Mouse (Mus musculus) gastrocnemius, postnatal 4 days (tissue): Measurements from ENCODE around the gene Etnk1. TPM values are rescaled to one million over a fixed set of nuclear protein-coding genes. Genes with fewer than 3 reads are reported as not detected.
"Not testable (repeated sequence)": the region's sequence is repeated elsewhere in the genome, so short reads cannot be mapped to it uniquely, and the experiment has no call there.

Experiments
- DNase-seq, 2 experiments: peaks; one replicate each; pipeline ENCODE4 v3.0.0; 2021 to 2022; ENCODE audit warnings: low spot score in 2 of 2, mixed read lengths in 2 of 2
- total RNA-seq, 2 experiments: library from RNA; stranded (reverse); gene quantifications; 2 replicates each; pipeline ENCODE4 v1.2.3; 2021

Etnk1 gene
- total RNA-seq, 2 experiments from 2014 or later = 21.3 to 23.1 TPM

DNA sequence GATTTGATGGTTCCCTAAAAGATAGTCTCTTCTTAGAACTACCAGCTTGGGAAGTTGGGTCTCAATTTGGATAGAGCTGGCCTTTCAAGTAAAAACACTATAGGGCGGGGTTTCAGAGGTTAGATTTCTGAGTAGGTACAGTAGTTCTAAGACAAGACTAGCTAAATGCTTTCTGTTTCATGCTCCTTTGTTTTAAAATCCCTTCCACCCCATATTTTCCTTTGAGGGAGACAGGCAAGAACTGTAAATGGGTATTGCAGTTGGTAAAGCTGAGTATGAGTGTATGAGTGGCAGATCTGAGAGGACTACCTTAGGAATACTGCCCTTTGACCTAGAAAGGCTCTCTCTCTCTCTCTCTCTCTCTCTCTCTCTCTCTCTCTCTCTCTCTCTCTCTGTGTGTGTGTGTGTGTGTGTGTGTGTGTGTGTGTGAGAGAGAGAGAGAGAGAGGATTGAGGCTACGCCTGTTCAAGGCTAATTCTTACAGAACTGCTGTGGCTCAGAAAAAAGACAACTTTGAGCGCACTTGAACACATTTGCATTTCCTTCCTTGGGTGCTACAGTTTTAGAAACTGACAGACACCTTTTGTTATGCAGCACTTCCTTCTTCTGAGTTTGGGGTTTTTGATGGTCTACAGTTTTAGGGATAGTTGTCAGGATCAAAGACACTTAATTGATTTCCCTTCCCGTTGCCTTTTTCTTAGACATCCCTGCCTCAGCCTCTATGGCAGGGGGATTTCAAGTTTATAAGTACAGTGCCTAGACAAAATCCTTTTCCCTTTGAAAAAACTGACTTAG, 3.3 kb downstream of the Etnk1 start:
- no peak for DNase-seq

DNA sequence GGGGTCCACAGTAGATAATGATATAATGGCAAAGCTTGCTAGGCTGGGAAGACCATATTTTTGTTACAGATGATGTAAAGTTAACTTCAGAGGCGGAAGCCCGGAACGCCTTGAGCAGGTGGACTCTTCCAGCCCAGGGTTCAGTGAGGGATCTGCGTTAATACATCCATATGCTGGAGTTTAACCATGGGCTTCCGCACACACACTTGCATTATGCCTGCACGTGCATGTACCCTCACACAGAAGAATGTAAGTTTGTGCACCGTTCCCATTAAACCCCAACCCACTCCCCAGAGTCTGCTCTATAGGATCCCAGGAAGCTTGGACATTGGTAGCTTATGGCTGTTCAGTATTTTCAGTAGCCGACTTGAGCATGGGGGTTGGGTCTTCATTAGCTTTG, 4.0 kb downstream of the Etnk1 start:
- DNase-seq = no peak

DNA sequence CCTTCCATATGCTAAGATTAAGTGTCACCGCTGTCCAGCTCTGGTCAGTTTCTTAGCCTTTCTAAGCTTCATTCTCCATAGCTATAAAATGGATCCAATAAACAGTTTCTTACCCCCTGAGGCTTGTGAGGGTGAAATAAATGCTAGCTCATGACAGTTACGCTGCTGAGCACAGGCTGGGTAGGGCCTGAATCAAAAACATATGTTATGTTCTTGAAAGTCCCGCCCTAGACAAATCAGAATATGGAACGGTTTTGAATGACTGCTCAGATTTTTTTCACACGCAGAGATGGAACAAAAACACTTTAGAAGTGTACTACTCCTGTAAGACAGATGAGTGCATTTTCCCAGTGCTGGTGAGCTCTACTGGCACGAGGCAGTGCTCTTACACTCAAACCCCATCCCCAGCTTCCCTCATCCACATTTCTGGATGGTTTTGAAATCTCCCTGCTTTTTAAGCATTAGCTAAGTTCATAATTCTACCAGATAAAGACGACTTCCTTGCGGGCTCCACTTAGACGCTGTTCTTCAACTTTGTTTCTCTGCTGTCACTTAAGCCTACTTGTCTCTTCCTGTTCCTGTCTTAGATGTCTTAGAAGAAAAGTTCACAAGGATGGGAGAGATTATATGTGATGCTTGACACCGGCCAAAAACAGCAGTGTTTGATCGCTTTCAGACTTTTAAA, 4.9 kb downstream of the Etnk1 start:
- DNase-seq = no peak

DNA sequence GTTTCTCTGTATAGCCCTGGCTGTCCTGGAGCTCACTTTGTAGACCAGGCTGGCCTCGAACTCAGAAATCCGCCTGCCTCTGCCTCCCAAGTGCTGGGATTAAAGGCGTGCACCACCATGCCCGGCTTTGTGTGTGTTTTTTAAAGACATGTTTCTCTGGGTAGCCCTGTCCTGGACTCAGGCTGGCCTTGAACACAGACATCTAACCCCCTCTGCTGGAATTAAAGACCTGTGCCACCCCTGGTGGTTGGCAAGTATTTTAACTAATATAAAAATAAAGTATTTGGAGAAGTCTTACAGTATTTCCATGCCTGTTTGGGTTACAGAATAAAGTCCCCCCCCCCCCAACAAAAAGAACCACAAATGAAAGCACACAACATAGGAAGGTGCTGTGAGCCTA, 5.7 kb downstream of the Etnk1 start:
- not testable (repeated sequence) for DNase-seq

DNA sequence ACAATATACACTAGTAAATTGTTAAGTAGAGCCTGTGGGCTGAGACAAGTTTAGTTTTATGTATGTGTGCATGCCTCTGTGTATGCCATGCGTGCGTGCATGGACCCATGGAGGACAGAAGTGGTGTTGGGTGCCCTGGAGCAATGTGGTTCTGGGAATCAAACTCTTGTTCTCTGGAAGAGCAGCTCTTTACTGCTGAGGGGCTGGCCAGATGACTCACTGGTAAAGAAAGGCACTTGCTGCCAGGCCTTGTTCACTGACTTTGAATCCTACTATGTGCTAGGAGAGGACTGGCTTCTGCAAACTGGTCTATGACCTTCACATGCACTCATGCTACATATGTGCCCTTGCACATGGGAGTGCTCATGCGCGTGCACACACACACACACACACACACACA, 7.2 kb downstream of the Etnk1 start:
- DNase-seq = no peak

DNA sequence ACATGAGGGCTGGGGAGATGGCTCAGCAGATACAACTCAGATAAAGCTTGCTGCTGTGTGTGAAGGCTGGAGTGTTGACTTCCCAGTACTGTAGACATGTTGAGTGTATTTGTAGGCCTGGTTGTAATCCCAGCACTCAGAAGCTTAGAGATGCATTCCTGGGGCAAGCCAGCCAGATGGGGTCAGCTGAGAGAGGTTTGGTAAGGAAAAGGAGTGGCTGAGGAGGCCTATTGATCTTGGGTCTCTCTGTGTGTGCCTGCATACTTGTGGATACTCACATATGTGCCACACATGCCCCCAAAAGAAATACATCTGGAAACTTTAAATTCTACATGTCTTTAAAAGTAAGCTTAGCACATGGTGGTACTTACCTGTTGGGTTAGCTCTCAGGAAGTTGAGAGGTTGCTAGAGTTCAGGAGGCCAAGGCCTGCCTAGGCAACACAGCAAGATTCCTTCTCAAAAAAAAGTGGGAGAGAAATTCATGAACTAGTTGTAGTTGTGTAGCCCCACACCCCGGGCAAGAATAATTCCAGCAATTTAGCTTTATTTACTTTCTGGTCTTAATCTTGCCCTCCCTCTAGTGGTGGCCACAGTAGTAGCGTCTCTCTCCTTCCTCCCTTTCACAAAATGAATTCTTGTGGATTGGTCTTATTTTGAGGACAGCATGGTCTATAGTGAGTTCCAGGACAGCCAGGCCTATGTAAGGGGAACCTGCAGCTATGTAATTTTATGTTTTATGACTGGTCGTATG, 8.1 kb downstream of the Etnk1 start:
- peak in 1 of 2 experiments; percentile 24 for DNase-seq

DNA sequence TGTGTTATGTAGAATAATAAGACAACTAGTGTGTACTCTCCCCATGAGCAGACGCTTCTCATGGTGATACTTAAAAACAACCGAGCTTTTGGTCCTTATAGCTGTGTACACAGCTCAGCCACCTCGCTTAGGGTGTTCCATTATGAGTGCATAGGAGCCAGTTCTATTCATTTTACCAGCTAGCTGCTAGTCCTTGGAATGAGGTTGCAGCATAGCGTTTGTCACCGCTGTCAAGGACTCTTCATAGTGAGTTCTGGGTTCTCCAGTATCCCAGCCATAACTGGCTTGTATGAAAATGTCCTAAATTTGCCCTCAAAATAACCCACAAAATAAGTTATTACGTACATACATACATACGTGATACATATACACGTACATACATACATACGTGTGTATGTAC, 9.1 kb downstream of the Etnk1 start:
- no peak for DNase-seq

DNA sequence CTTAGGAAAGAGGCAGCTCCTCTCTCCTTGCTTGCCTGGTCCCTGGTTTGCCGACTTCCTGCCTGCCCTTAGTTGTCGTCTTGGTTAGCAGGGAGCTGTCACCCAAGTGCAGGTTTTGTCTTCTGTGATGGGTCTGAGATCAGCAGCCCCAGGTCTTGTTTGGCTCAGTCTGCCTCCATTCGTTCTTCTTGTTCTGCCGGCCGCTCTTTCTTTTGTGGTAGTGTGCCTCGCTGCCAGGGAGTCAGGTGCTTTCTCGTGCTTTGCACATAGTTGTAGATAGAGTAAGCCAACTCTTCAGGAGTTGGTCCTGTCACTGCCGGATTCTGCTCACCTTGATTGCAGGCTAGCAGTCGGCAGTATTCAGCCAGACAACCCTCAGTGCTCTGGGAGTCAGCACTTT, 9.6 kb downstream of the Etnk1 start:
- no peak for DNase-seq

DNA sequence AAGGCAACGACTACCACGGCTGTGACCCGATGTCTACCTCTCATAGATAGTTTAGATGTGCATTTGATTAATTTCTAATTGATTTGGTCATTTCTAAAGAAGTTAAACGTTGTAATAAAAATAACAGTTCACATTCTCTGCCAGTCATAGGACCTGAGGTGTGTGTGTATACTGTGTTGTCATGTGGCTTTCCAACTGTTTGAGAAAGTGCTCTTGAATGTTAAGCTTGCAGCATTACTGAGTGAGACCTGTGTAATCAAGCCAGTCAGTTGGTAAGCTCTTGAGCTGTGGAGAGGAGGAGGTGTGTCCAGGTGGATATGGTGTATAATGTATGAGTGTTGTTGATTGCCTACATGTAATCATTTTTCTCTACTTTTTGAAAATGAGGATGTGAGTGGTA, 12.2 kb downstream of the Etnk1 start:
- no peak for DNase-seq

DNA sequence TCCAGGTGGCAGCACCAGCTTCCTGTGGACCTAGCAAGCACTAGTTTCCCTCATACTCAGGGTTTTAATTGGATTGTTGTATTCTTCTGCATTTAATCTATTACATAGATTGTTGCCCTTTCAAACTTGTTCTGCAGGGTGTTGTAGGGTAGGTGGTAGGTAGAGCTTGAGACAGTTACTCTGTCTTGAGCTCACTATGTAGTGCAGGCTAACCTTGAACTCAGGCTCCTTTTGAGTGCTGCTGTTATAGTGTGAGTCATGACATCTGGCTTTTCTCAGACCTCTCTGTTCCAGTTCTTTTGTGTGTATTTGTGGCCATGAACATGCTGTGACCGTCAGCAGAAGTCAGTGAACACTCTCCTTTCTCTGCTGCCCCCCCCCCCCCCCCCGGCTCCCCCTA, 12.7 kb downstream of the Etnk1 start:
- DNase-seq = no peak

DNA sequence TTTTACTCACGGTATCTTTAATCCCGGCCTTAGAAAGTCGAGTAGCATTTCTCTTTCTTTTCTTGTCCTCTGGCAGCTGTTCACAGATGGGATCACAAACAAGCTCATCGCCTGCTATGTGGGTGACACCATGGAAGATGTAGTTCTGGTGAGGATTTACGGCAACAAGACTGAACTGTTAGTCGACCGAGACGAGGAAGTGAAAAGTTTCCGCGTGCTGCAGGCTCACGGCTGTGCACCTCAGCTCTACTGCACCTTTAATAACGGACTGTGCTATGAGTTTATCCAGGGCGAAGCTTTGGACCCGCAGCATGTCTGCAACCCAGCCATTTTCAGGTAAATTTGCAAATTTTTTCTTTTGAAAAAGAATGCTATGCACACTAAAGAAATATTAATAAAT, 13.5 kb downstream of the Etnk1 start:
- no peak for DNase-seq

DNA sequence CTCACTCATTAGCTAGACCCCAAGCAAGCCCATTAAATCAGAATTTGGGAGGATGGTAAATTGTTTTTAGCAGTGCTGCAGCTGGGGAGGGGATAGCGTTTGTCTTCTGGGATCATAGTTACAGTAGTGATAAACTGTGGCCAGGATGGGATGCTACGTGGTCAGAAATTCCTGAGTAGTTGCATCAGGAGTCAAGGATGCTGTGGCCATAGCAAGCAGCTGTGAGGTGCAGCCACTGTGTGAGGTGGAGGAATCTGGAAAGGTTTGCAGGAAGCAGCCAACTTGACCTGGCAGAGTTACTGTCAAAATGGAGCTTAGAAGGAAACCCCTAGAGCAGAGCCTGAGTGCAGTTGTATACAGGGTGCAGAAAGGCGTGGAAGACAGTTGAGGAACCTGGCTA, 17.1 kb downstream of the Etnk1 start:
- no peak for DNase-seq

DNA sequence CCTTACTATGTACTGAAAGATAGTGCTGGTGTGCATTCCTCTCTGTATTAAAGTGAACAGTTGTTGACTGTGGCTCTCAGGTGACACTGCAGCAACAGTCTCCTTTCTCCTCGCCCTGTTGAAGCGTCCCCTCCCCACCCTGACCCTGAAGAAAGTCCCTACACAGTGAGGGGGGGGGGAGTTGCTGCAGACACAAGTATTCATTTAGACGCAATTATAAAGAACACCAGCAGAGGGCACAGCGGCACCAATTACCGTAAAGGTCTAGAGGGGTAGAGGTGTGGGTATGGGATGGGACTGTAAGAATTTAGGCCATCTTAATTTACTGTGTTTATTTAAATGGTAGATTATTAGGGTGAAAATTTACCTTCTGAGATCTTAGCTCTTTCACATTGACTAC, 17.7 kb downstream of the Etnk1 start:
- DNase-seq = no peak

DNA sequence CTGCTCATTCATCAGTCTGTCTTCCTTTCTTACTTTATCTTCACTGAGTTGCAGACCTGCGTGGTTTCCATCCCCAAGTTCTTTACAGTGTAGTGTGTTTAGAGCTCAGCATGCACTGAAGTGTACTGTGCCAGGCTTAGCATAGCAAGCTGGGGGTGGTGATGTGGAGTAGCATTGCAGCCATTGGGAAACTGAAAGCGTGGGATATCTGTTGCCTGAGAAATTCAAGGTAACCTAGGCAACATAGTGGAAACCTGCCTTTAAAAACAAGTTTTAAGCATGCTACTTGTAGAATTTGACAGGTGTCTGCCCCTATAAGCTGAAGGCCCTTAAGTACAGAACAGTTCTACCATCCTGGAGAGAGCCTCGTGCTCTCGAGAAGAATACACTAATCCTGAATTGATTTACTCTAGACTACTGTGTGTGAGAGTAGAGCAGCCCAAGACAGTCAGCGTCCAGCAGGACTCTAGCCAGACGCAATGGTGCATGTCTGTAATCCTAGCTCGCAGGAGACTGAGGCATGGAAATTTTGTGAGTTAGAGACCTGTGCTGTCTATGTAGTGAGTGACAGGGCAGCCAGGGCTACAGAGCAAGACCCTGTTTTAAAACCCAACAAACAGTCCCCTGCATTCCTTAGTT, 23.9 kb downstream of the Etnk1 start:
- no peak for DNase-seq

DNA sequence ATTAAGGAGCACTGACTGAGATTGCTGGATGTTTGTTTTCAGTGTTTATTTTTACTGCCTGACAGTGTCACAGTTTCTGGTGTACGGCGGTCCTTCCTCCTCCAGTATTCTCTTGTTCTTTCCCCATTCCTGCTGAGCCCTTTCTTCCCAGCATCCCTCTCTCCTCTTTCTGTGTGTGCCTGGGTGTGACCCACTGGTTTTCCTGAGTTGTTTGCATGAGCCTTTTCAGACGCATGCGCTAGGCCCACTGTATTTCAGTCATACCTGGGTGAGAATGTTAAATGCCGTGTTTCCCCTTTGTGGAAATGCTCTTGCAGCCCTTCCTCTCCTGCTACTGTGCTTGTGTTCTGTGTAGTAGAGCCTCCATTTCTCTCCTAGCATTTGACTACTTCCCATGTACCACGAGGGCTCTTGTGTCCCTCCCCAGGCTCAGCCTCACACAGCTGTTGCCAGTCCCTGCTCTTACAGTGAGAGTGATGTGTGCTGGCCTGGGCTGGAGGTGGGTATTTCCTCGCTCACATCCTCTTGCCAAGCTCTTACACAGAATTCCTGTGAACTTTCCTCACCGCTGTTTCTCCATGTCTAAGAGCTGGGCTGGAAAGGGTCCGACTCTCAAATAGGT, 24.6 kb downstream of the Etnk1 start:
- no peak for DNase-seq

DNA sequence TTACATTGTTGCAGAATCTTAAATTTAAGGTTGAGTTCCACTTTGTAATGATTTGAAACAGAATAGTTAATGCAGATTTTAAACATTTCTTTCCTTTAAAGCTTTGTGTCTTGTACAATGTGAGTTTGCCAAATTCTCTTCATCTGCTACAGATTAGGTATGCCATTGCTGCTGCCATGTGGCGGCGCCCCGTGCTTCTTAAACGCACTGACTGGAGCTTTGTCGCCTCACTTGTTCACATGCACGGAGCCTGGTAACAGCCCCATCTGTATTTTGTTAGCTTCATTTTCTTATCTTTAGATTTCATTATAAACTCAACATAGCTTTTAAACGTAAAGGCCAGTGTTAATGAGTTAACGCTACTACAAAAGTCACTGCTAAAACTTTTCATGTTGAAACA, 25.7 kb downstream of the Etnk1 start:
- DNase-seq = no peak

DNA sequence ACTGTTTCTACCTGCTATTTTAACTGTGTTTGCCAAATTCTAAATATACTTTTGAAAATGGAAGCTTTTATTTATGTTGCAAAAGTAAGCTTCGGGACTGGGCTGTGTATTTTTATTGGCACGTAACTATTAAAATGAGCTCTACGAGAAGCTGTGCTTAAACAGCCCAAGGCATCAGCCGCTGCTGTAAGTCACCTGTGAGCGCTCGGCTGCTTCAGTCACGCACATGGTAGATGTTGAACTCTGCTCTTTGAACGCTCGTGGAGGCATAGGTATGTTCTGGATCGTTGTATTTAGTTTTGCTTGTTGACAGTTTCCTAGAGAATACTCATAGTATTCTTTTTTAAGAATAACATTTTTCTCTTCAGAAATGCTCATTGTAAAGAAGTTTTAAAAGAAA, 26.1 kb downstream of the Etnk1 start:
- DNase-seq = no peak

DNA sequence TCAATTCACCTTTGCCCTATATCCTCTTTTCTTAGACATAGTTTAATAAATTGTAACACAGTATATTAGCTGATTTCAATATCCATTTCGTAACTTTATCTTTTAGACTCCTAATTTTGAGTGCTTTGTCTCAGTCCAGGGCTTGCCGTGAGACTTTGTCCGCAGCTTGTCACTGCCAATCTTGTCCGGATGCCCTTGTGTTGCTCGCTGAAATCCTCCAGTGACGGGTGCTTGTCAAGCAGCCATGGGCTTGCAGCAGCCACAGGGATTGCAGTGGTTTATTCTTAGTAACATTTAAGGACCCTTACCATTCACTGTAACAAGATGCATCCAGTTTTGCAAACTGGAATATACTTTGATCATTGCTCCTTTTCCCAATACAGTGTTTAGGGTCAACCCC, 26.6 kb downstream of the Etnk1 start:
- no peak for DNase-seq

DNA sequence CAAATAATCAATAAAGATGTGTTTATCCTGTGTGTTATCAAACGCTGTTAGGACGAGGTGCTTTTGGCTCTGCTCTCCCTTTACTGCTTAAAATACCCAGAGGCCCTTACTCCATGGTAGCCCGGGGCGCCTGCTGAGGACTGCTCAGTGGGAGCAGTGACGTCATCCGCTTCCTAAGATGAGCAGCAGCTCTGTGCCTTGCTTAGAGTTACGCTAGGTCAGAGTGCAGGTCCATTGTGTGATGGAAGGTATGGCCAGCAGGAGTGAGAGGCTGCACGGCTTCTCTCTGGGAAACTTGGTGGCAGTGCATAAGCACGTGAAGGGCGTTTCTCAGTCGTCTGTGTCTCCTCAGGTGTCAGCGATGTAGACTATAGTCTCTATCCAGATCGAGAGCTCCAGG, 30.0 kb downstream of the Etnk1 start:
- no peak for DNase-seq

DNA sequence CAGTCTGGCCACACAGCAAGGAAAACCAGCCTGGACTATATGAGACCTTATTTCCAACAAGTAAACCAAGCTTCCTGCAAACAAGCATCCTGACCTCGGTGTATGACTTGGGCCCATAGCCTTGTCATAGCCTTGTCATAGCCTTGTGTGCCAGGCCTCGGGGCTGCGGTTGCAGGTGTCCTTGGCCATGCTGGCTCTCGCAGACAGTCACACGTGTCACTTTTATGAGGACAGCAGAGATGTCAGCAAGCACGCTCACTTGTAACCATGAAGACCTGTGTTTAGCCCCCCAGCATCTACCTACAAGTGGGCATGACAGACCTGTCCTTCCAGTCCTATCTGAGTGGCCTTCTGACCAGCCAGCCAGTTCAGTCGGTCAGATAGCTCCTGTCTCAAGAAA, 31.4 kb downstream of the Etnk1 start:
- no peak for DNase-seq

DNA sequence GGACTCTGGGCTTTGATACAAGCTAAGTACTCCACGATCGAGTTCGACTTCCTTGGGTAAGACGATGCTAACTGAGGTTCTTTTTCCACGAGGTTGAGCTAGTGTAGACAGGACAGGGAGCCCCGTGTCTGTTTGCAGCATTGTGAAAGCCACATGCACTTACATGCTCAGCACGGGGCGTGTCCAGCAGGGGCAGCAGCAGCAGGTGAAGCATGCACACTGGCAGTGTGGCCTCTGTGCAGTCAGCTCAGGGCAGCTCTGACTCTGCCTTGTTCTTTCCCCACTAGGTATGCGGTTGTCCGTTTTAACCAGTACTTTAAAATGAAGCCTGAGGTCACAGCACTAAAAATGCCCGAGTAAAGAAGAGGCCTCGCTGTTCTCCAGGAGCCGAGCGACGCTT, 36.1 kb downstream of the Etnk1 start:
- DNase-seq = no peak
